Mouse (Mus musculus): Measurements from ENCODE around the gene Cfap43. TPM values are rescaled to one million over a fixed set of nuclear protein-coding genes. Genes with fewer than 3 reads are reported as not detected.

The Cfap43 gene
- polyA plus RNA-seq, 1 experiment from 2014 or later: 0.54 TPM

DNA sequence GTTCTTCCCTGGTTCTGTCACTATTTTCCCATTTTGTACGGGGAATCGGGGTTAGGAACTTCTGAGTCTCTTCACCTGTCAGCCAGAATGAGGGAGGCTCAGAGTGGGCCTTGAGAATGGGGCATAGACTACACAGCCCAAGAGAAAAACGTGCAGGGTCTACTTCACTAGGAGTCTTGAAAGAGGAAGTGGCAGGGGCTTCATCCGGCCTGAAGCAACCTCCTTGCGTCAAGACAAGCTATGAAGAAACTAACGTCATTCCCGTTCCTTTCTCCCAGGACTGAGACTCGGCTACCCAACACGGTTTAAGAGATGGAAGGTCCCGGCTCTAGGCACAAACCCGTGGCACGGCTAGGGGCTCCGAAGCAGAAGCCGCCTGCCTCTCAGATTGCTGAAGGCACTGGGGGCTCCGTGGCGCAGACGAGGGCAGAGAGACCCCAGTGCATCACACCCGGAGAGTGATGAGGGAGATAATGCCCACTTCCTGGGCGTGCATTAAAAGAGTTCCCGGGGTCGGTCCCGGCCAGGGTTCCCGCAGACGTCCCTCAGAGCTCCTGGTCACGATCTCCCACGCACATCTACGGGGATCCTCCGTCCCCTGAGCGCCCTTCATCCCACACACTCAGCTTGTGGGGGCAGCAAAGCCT, 509 bp downstream of the Cfap43 start:
- no peaks in the 10 kb centered on the region for H3K27me3 ChIP-seq (ENCODE audit: control insufficient read depth, insufficient read depth, low read length)
- H3K36me3 ChIP-seq (ENCODE audit: control insufficient read depth, insufficient read depth, low read length): no peaks in the 10 kb centered on the region
- 1% methylated on average over 29 of the region's 29 CpGs for WGBS
- no peaks in the 10 kb centered on the region for H3K9me3 ChIP-seq (ENCODE audit: control insufficient read depth, low read length)
- peak overlapping the region; percentile 78 for H3K9ac ChIP-seq (ENCODE audit: low read depth, low read length)
- H3K27ac ChIP-seq (ENCODE audit: low read depth, low read length): peak overlapping the region; percentile 79
- peak overlapping the region; percentile 73 for H3K4me3 ChIP-seq (ENCODE audit: low read depth, low read length)
- DNase-seq (ENCODE audit: low spot score): no peak
- peak; percentile 47 for ATAC-seq (ENCODE audit: low FRiP score)
- H3K4me1 ChIP-seq (replicated peaks; ENCODE audit: control insufficient read depth, insufficient read depth, low read length): peaks cover 13% of the 10 kb centered on the region
- peak overlapping the region; percentile 76 for H3K4me2 ChIP-seq (replicated peaks; ENCODE audit: low read depth, low read length)

GRCm38 (mm10) chr19:47918016-47918415, 1.1 kb downstream of the Cfap43 start:
- H3K27ac ChIP-seq (ENCODE audit: low read depth, low read length): no peak overlapping the region
- H3K27me3 ChIP-seq (ENCODE audit: control insufficient read depth, insufficient read depth, low read length): no peaks in the 10 kb centered on the region
- H3K9ac ChIP-seq (ENCODE audit: low read depth, low read length): peak overlapping the region; percentile 78
- ATAC-seq (ENCODE audit: low FRiP score) (no peak), DNase-seq (ENCODE audit: low spot score) (peak; percentile 33)
- peaks cover 13% of the 10 kb centered on the region for H3K4me1 ChIP-seq (replicated peaks; ENCODE audit: control insufficient read depth, insufficient read depth, low read length)
- peak overlapping the region; percentile 73 for H3K4me3 ChIP-seq (ENCODE audit: low read depth, low read length)
- peak overlapping the region; percentile 76 for H3K4me2 ChIP-seq (replicated peaks; ENCODE audit: low read depth, low read length)
- WGBS: 15% methylated on average over 9 of the region's 9 CpGs
- H3K36me3 ChIP-seq (ENCODE audit: control insufficient read depth, insufficient read depth, low read length): no peaks in the 10 kb centered on the region
- H3K9me3 ChIP-seq (ENCODE audit: control insufficient read depth, low read length): no peaks in the 10 kb centered on the region

DNA sequence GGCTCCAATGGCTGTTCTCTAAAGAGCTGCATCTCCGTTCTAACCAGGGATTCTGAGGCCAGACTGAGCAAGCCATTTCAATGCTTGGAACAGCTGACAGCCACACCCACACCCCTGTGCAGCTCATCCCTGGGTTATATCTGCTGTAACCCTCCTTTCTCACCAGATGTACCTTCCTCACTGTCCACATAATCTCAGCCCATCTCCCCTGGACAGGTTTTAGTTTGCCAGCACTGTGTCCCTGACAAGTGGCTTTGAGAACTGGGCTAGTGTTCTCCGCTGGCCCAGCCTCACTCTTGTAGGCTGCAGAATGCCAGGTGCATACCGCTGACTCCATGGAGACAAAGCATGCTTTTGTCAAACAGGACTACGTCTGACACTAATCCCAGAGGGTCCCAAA, 1.7 kb downstream of the Cfap43 start:
- DNase-seq (ENCODE audit: low spot score) (no peak), ATAC-seq (ENCODE audit: low FRiP score) (no peak)
- H3K36me3 ChIP-seq (ENCODE audit: control insufficient read depth, insufficient read depth, low read length): no peaks in the 10 kb centered on the region
- H3K27ac ChIP-seq (ENCODE audit: low read depth, low read length): no peak overlapping the region
- peaks cover 13% of the 10 kb centered on the region for H3K4me1 ChIP-seq (replicated peaks; ENCODE audit: control insufficient read depth, insufficient read depth, low read length)
- peak overlapping the region; percentile 76 for H3K4me2 ChIP-seq (replicated peaks; ENCODE audit: low read depth, low read length)
- H3K27me3 ChIP-seq (ENCODE audit: control insufficient read depth, insufficient read depth, low read length): no peaks in the 10 kb centered on the region
- WGBS: 31% methylated on average over 4 of the region's 4 CpGs
- peak overlapping the region; percentile 73; the same call in 1 of the 2 replicates for H3K4me3 ChIP-seq (ENCODE audit: low read depth, low read length)
- H3K9ac ChIP-seq (ENCODE audit: low read depth, low read length): peak overlapping the region; percentile 78; the same call in 1 of the 2 replicates
- H3K9me3 ChIP-seq (ENCODE audit: control insufficient read depth, low read length): no peaks in the 10 kb centered on the region

GRCm38 (mm10) chr19:47915251-47915650, 3.8 kb downstream of the Cfap43 start:
- Histone ChIP-seq H3K9ac (ENCODE audit: low read depth, low read length) (no peak overlapping the region), H3K27ac (ENCODE audit: low read depth, low read length) (no peak overlapping the region), H3K4me1 (replicated peaks; ENCODE audit: control insufficient read depth, insufficient read depth, low read length) (peaks cover 13% of the 10 kb centered on the region), H3K9me3 (ENCODE audit: control insufficient read depth, low read length) (no peaks in the 10 kb centered on the region), H3K27me3 (ENCODE audit: control insufficient read depth, insufficient read depth, low read length) (no peaks in the 10 kb centered on the region), H3K4me2 (replicated peaks; ENCODE audit: low read depth, low read length) (no peak overlapping the region), H3K36me3 (ENCODE audit: control insufficient read depth, insufficient read depth, low read length) (no peaks in the 10 kb centered on the region), H3K4me3 (ENCODE audit: low read depth, low read length) (no peak overlapping the region)
- DNase-seq (ENCODE audit: low spot score) (no peak), ATAC-seq (ENCODE audit: low FRiP score) (no peak)
- WGBS: 92% methylated on average over 4 of the region's 4 CpGs

DNA sequence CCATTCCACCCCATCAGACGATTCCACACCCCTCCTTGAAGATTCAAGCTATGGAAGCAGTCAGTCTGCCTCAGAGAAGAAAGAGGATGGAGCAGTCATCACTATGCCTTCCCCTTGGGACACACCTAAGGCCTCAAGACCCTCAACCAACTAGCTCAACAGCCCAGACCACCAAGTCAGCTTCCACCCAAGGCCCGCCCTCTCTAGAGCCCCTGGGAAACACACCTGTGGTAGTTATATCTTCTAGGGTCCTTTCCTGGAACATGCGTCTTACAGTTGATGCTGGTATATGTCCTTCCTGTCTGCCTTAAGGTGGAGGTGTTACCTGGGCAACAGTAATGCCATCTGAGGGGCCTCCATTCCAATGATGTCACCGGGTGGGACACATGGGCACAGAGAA, 4.9 kb downstream of the Cfap43 start:
- Histone ChIP-seq H3K36me3 (ENCODE audit: control insufficient read depth, insufficient read depth, low read length) (no peaks in the 10 kb centered on the region), H3K4me1 (replicated peaks; ENCODE audit: control insufficient read depth, insufficient read depth, low read length) (peaks cover 10% of the 10 kb centered on the region), H3K4me2 (replicated peaks; ENCODE audit: low read depth, low read length) (no peak overlapping the region), H3K4me3 (ENCODE audit: low read depth, low read length) (no peak overlapping the region), H3K9ac (ENCODE audit: low read depth, low read length) (no peak overlapping the region), H3K9me3 (ENCODE audit: control insufficient read depth, low read length) (no peaks in the 10 kb centered on the region), H3K27me3 (ENCODE audit: control insufficient read depth, insufficient read depth, low read length) (no peaks in the 10 kb centered on the region), H3K27ac (ENCODE audit: low read depth, low read length) (no peak overlapping the region)
- WGBS: 95% methylated on average over 4 of the region's 4 CpGs
- ATAC-seq (ENCODE audit: low FRiP score) (no peak), DNase-seq (ENCODE audit: low spot score) (no peak)

- no peak for DNase-seq (ENCODE audit: low spot score)
- Histone ChIP-seq H3K9ac (ENCODE audit: low read depth, low read length) (no peak overlapping the region), H3K9me3 (ENCODE audit: control insufficient read depth, low read length) (no peaks in the 10 kb centered on the region), H3K4me2 (replicated peaks; ENCODE audit: low read depth, low read length) (no peak overlapping the region), H3K27ac (ENCODE audit: low read depth, low read length) (no peak overlapping the region), H3K4me3 (ENCODE audit: low read depth, low read length) (no peak overlapping the region), H3K36me3 (ENCODE audit: control insufficient read depth, insufficient read depth, low read length) (no peaks in the 10 kb centered on the region), H3K27me3 (ENCODE audit: control insufficient read depth, insufficient read depth, low read length) (no peaks in the 10 kb centered on the region), H3K4me1 (replicated peaks; ENCODE audit: control insufficient read depth, insufficient read depth, low read length) (peaks cover 16% of the 10 kb centered on the region)
- no peak for ATAC-seq (ENCODE audit: low FRiP score)
- 90% methylated on average over 7 of the region's 7 CpGs for WGBS
These were observed 5.7 kb downstream of the Cfap43 start for GRCm38 (mm10) chr19:47913344-47913743.

DNA sequence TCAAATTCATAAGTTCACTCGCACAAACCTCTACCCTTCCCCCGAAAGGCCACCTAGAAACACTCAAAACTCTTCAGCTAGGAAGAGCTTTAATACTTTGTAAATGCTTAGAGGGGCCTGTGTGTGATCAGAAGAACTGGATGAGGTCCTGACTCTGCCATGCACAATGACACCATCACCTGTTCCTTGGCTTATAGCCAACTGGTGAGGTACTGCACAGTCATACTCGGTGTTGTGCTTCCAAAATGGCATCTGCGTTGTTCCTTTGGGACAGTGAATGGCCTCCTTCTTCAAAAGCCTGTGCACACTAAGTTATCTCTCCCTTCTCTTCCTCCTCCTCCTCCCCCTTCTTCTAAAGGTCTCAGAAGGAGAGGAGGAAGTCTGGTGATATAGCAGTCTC, 8.3 kb downstream of the Cfap43 start:
- WGBS: 97% methylated on average over 4 of the region's 4 CpGs
- no peak overlapping the region for H3K4me3 ChIP-seq (ENCODE audit: low read depth, low read length)
- H3K36me3 ChIP-seq (ENCODE audit: control insufficient read depth, insufficient read depth, low read length): no peaks in the 10 kb centered on the region
- no peaks in the 10 kb centered on the region for H3K9me3 ChIP-seq (ENCODE audit: control insufficient read depth, low read length)
- DNase-seq (ENCODE audit: low spot score) (no peak), ATAC-seq (ENCODE audit: low FRiP score) (no peak)
- peaks cover 5% of the 10 kb centered on the region for H3K4me1 ChIP-seq (replicated peaks; ENCODE audit: control insufficient read depth, insufficient read depth, low read length)
- no peak overlapping the region for H3K4me2 ChIP-seq (replicated peaks; ENCODE audit: low read depth, low read length)
- H3K9ac ChIP-seq (ENCODE audit: low read depth, low read length): no peak overlapping the region
- H3K27ac ChIP-seq (ENCODE audit: low read depth, low read length): no peak overlapping the region; the same call in 1 of the 2 replicates
- no peaks in the 10 kb centered on the region for H3K27me3 ChIP-seq (ENCODE audit: control insufficient read depth, insufficient read depth, low read length)

- DNase-seq (ENCODE audit: low spot score) (peak; percentile 18), ATAC-seq (ENCODE audit: low FRiP score) (no peak)
- no peaks in the 10 kb centered on the region for H3K9me3 ChIP-seq (ENCODE audit: control insufficient read depth, low read length)
- peak overlapping the region; percentile 93 for H3K27ac ChIP-seq (ENCODE audit: low read depth, low read length)
- H3K4me1 ChIP-seq (replicated peaks; ENCODE audit: control insufficient read depth, insufficient read depth, low read length): peaks cover 5% of the 10 kb centered on the region
- no peaks in the 10 kb centered on the region for H3K36me3 ChIP-seq (ENCODE audit: control insufficient read depth, insufficient read depth, low read length)
- H3K4me3 ChIP-seq (ENCODE audit: low read depth, low read length): no peak overlapping the region
- 41% methylated on average over 4 of the region's 4 CpGs for WGBS
- H3K27me3 ChIP-seq (ENCODE audit: control insufficient read depth, insufficient read depth, low read length): no peaks in the 10 kb centered on the region
- H3K4me2 ChIP-seq (replicated peaks; ENCODE audit: low read depth, low read length): peak overlapping the region; percentile 39; the same call in 1 of the 2 replicates
- H3K9ac ChIP-seq (ENCODE audit: low read depth, low read length): no peak overlapping the region; the same call in 1 of the 2 replicates
These were observed 8.9 kb downstream of the Cfap43 start for GRCm38 (mm10) chr19:47910117-47910618.
